Mouse (Mus musculus) cortical plate, adult 2 months (tissue): ENCODE measurements around the gene Katnal1. TPM values are rescaled to one million over a fixed set of nuclear protein-coding genes. Genes with fewer than 3 reads are reported as not detected.
A peak's percentile ranks its signal among the peaks of the same experiment; 100 is the strongest.

Source experiments
- H3K27ac ChIP-seq: fragments of 200-500 bp; 2 replicates; pipeline ENCODE4 v1.5.1; 2012; ENCODE audit warnings: low read length, control low read depth, inconsistent platforms; ENCODE audit not compliant: insufficient read depth
- H3K4me1 ChIP-seq: fragments of 200-500 bp; 2 replicates; pipeline ENCODE4 v1.6.1; 2011; ENCODE audit warnings: low read length; ENCODE audit not compliant: control insufficient read depth, insufficient read depth
- H3K4me3 ChIP-seq: fragments of 200-500 bp; 2 replicates; pipeline ENCODE4 v1.5.1; 2011; ENCODE audit warnings: mild to moderate bottlenecking, low read length, control low read depth; ENCODE audit not compliant: insufficient read depth
- CTCF ChIP-seq: fragments of 200-500 bp; IDR thresholded peaks from 2 replicates; pipeline ENCODE4 v1.5.1; 2011; ENCODE audit warnings: mild to moderate bottlenecking, control low read depth, low read length; ENCODE audit not compliant: insufficient read depth; ENCODE audit errors: extremely low read depth
- POLR2A ChIP-seq: fragments of 200-500 bp; IDR thresholded peaks from 2 replicates; pipeline ENCODE4 v1.6.1; 2011; ENCODE audit warnings: mild to moderate bottlenecking, low read length, control low read depth; ENCODE audit not compliant: insufficient read depth; ENCODE audit errors: extremely low read depth
- polyA plus RNA-seq: library from polyadenylated mRNA; depleted of rRNA; stranded (reverse); fragments of >200 nt; gene quantifications from 2 replicates; pipeline ENCODE4 v1.2.3, GENCODE M21; 2012

The Katnal1 gene
- polyA plus RNA-seq, 1 experiment, result 42.9 TPM

DNA sequence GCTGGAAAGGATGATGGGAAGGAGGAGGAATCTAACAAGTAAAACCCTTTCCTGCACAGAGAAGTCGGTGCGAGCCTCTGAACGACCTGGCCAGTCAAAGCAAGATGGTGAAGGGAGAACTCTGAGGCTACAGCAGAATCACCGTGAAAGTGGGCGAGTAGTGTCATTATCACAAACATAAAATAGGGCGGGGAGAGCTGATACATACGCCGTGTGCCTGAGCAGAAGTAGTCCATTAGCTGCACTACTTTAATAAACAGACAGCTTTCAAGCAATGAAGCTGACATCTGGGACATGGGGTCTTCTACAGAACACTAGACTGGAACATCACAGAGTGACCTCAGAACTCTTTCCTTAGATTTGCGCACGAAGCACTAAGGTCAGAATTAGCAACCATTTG, 32.6 kb downstream of the Katnal1 start:
- Histone ChIP-seq H3K4me3 (no peak overlapping the region), H3K4me1 (peaks cover 5% of the 10 kb centered on the region; the same call in 1 of the 2 replicates), H3K27ac (peak overlapping the region; percentile 28; the same call in 1 of the 2 replicates)
- TF ChIP-seq POLR2A, result no peak
- no peak for TF ChIP-seq CTCF

DNA sequence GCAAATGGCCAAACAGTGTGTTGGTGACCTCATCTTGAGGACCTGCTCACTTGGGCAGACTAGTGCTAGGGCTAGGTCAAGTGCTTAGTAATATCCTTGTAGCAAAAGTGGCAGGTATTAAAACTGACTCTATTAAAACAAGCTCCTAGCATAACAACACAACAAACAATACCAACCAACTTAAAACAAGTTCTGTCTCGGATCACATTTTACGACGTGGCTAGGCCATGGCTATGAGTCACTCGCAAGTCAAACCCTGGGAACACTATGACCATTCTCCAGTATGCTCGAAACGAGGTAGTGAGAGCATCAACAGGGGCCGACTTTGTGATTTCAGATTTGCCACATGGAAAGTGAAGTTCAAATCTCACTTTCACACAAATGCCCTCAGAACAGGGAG, 33.3 kb downstream of the Katnal1 start:
- H3K4me3 ChIP-seq, result no peak overlapping the region
- TF ChIP-seq POLR2A, result no peak
- TF ChIP-seq CTCF, result no peak
- peaks cover 5% of the 10 kb centered on the region; the same call in 1 of the 2 replicates for H3K4me1 ChIP-seq
- H3K27ac ChIP-seq, result no peak overlapping the region

DNA sequence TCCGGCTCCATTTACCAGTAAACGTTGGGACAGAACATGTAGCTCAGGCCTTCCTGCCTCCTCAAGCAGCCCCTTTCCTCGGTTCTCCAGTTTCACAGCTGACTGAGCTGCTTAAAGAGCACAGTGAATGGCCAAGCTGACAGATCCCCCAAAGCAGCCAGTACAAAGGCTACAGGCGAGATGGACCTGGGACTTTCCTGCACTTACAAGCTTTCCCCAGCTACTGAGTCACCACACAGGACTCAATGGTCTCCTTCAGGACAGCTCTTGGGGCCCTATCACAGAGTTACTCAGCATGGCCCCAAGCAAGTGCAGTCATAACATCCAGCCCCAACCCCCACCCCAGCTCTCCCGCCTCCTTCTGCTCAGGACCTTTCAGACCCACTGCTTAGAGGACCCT, 34.1 kb downstream of the Katnal1 start:
- no peak for TF ChIP-seq CTCF
- no peak for TF ChIP-seq POLR2A
- Histone ChIP-seq H3K4me3 (no peak overlapping the region), H3K27ac (no peak overlapping the region), H3K4me1 (peaks cover 5% of the 10 kb centered on the region; the same call in 1 of the 2 replicates)

DNA sequence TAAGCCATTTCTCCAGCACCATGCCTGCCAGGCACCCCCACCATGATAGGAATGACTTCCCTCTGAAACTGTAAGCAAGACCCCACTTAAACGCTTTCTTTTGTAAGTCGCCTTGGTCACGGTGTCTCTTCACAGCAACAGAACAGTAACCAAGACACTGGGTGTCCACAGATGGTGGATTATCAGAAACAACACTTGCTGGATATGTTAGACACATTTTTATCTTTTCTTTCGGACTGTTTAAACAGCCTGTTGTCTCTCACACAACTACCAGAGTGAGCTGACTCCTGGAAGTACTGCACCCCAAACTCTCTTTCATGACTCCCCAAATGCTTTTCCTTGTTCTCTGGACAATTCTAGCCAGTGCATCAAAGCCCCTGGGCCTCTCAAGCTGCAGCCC, 38.9 kb downstream of the Katnal1 start:
- no peak for TF ChIP-seq CTCF
- TF ChIP-seq POLR2A, result no peak
- Histone ChIP-seq H3K4me3 (no peak overlapping the region), H3K4me1 (no peaks in the 10 kb centered on the region), H3K27ac (no peak overlapping the region)

DNA sequence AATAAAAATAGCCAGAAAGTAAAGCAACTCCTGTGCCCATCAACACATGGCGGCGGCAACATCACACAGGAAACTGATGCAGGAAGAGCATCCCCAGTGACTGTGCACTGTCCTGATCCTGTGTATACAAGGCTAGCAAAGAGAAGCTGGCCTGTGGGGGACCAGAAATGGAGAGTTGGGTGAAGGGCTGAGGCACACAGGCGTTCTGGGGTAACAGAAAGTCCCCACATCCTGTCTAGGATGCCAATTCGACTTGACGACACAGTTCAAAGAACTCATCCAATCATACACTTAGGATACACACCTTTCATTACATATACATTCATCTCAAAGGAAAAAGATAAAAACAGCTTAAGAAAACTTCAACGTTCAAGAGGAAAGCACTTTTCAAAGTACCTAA, 41.1 kb downstream of the Katnal1 start:
- no peak for TF ChIP-seq CTCF
- TF ChIP-seq POLR2A, result no peak
- H3K27ac ChIP-seq, result no peak overlapping the region
- H3K4me3 ChIP-seq, result no peak overlapping the region
- no peaks in the 10 kb centered on the region for H3K4me1 ChIP-seq

DNA sequence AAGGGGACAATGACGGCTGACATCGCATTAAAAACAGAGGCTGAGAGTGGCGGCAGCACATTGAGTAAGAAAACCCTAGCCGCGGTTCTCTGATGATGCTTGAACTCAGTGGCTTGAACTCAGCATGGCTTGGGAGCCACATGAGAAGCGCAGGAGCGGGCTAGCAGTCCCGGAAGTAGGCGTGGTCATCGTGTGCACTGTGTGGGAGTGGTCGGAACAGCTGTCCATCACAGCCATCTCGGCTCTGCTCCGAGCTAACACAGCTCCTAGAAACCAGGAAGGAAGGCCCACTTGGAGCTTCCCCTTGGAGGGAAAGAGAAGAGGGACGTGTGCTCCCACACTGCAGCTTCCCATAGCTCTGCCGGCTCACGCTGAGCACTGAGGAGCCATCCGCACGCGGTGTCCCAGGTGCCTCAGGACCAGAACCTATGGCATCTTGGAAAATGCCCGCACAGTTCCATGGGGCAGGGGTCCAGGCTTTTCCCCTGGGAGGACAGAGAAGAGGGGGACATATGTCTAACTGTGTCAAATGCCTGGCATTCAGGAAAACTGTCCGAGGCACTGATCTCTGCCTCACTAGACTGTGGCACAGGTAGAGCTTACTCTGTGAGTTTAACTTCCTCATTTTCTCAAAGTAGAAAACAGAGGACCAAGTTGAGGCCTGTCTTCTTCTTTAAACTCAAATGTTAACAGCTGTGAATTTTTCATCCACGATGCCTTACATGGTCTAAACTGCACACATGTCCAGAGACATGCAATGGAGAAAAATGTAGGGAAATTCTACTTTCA, 43.1 kb downstream of the Katnal1 start:
- TF ChIP-seq POLR2A (no peak), CTCF (no peak)
- no peak overlapping the region for H3K27ac ChIP-seq
- no peaks in the 10 kb centered on the region for H3K4me1 ChIP-seq
- no peak overlapping the region for H3K4me3 ChIP-seq

DNA sequence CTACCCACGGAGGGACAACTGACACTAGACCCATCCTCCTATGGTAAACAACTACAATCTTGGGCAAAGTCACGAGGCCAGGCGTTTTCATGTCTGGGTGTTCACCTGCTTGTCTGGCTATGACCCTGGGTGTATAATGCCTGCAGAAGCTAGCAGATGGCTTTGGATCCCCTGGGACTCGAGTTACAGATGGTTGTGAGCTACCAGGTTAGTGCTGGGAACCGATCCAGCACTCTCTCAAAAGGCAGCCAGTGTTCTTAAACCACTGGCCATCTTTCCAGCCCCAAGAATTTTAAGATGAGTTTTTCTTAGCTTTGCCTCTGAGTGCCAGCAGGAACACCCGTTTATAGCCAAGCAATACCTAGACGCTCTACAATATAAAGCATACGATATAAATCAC, 45.4 kb downstream of the Katnal1 start:
- no peaks in the 10 kb centered on the region for H3K4me1 ChIP-seq
- TF ChIP-seq POLR2A (no peak), CTCF (no peak)
- H3K4me3 ChIP-seq, result no peak overlapping the region
- H3K27ac ChIP-seq, result no peak overlapping the region

DNA sequence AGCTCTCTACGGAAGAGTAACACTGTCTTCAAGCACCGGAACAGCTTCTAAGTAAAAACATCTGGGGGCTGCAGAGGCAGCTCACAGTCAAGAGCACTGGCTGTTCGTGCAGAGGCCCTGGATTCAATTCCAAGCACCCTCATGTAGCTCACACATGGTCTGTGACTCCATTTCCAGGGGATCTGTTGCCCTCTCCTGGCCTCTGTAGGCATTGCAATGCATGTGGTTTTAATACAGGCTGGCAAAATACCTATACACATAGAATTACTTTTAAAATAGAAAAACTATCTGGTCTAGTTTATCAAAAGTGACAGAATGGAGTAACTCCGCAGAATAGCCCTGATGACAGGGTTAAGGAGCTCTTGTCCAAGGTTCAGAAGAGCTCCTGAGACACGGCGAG, 49.9 kb downstream of the Katnal1 start:
- TF ChIP-seq POLR2A (no peak), CTCF (0 out of 2 replicates have a peak, but pooled peaks have one; percentile 5)
- Histone ChIP-seq H3K4me1 (no peaks in the 10 kb centered on the region), H3K27ac (no peak overlapping the region), H3K4me3 (no peak overlapping the region)

DNA sequence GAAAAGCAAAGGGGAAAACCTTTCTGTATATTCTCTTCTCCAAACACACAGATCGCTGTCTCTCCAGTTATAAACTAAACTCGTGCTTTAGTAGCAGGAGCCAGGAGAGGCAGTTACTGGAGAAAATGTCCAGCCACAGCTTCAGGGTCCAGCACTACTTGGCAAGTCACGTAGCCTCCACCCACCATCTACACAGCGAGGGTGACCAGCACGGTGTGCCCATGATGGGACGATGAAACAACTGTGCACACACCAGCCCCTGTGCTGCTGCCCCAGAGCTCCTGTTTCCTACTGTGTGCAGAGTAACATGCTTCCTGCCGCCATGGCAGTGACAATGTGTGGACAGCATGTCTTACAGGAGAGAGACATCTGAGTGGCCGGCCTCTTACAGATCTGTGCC, 56.0 kb downstream of the Katnal1 start:
- no peak overlapping the region for H3K4me3 ChIP-seq
- no peak for TF ChIP-seq CTCF
- TF ChIP-seq POLR2A, result no peak
- no peaks in the 10 kb centered on the region for H3K4me1 ChIP-seq
- H3K27ac ChIP-seq, result no peak overlapping the region

DNA sequence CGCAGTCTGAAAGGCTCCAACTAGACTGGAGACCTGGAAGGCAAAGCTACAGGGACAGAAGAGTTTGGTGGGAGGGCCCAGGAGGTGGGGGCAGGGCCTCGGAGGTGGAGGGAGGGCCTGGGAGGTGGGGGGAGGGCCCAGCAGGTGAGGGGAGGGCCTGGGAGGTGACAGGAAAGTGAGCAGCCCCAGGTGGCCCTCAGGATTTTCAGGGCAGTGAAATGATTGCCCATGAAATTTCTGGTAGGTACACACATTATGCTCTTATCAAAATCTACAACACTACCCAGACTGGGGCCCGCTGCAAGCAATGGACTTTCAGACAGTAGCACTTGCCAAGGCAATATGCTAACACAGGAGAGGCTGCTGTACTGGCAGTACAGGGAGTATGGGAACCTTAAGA, 59.5 kb downstream of the Katnal1 start:
- no peak for TF ChIP-seq POLR2A
- TF ChIP-seq CTCF, result no peak
- Histone ChIP-seq H3K4me1 (no peaks in the 10 kb centered on the region), H3K4me3 (no peak overlapping the region), H3K27ac (no peak overlapping the region)

DNA sequence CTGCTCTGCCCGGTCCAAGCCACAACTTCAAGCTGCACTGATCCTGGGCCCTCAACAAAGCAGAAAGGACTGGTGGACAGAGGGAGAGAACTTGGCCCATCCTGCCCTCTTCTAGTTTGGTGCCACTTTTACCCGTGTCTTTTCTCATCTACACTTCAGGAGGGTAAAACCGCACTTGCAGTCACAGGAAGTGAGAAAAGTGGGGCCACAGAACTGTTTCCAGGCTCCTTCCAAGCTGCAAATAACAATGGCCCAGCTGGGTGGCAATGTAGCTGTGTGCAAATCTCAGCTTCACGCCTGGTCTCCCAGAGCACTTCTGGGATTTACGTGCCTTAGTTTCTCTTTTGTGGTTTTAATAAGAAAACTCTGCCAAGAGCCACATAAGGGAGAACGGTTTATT, 61.4 kb downstream of the Katnal1 start:
- no peak overlapping the region for H3K4me3 ChIP-seq
- no peaks in the 10 kb centered on the region for H3K4me1 ChIP-seq
- TF ChIP-seq CTCF (no peak), POLR2A (no peak)
- H3K27ac ChIP-seq, result no peak overlapping the region
